Mouse (Mus musculus): ENCODE results near the gene Pgls. TPM values are rescaled to one million over a fixed set of nuclear protein-coding genes. Genes with fewer than 3 reads are reported as not detected.

The Pgls gene
- polyA plus RNA-seq, 1 experiment from 2014 or later, result 244 TPM

GRCm38 (mm10) chr8:71629781-71630212, 37.8 kb downstream of the Pgls start:
- H3K27ac ChIP-seq, result peak overlapping the region; percentile 86
- H3K27me3 ChIP-seq, result peaks cover 25% of the 10 kb centered on the region
- H3K4me3 ChIP-seq, result peak overlapping the region; percentile 57
- H3K9ac ChIP-seq, result peak overlapping the region; percentile 82
- WGBS, result 4% methylated on average over 25 of the region's 25 CpGs
- H3K36me3 ChIP-seq, result peaks cover 20% of the 10 kb centered on the region
- peaks cover 8% of the 10 kb centered on the region; the same call in 1 of the 2 replicates for H3K9me3 ChIP-seq
- ATAC-seq (ENCODE audit: insufficient number of reproducible peaks, insufficient read depth, low FRiP score, low TSS enrichment, low read depth), result peak; percentile 32
- H3K4me2 ChIP-seq, result peak overlapping the region; percentile 97
- H3K4me1 ChIP-seq, result peaks cover 36% of the 10 kb centered on the region

- Histone ChIP-seq H3K36me3 (peaks cover 10% of the 10 kb centered on the region), H3K4me1 (peaks cover 36% of the 10 kb centered on the region), H3K27ac (no peak overlapping the region), H3K4me3 (no peak overlapping the region), H3K9me3 (peaks cover 8% of the 10 kb centered on the region; the same call in 1 of the 2 replicates), H3K9ac (no peak overlapping the region), H3K27me3 (peaks cover 34% of the 10 kb centered on the region), H3K4me2 (no peak overlapping the region)
- 84% methylated on average over 6 of the region's 6 CpGs for WGBS
- no peak for ATAC-seq (ENCODE audit: insufficient number of reproducible peaks, insufficient read depth, low FRiP score, low TSS enrichment, low read depth)
Measured at GRCm38 (mm10) chr8:71630761-71631160, 38.8 kb downstream of the Pgls start.

- H3K36me3 ChIP-seq, result 0 out of 2 replicates have a peak, but pooled peaks cover 3% of the 10 kb centered on the region
- peaks cover 36% of the 10 kb centered on the region for H3K4me1 ChIP-seq
- WGBS, result 52% methylated on average over 2 of the region's 2 CpGs
- H3K27ac ChIP-seq, result no peak overlapping the region
- peaks cover 8% of the 10 kb centered on the region; the same call in 1 of the 2 replicates for H3K9me3 ChIP-seq
- H3K4me3 ChIP-seq, result no peak overlapping the region
- peaks cover 44% of the 10 kb centered on the region for H3K27me3 ChIP-seq
- H3K4me2 ChIP-seq, result no peak overlapping the region
- no peak for ATAC-seq (ENCODE audit: insufficient number of reproducible peaks, insufficient read depth, low FRiP score, low TSS enrichment, low read depth)
- H3K9ac ChIP-seq, result no peak overlapping the region
Measured at GRCm38 (mm10) chr8:71631897-71632296, 39.9 kb downstream of the Pgls start.

- Histone ChIP-seq H3K4me3 (no peak overlapping the region), H3K36me3 (0 out of 2 replicates have a peak, but pooled peaks cover 3% of the 10 kb centered on the region), H3K27me3 (peaks cover 44% of the 10 kb centered on the region), H3K4me2 (peak overlapping the region; percentile 52; the same call in 1 of the 2 replicates), H3K27ac (no peak overlapping the region), H3K4me1 (peaks cover 25% of the 10 kb centered on the region), H3K9ac (no peak overlapping the region), H3K9me3 (peaks cover 8% of the 10 kb centered on the region; the same call in 1 of the 2 replicates)
- WGBS, result 10% methylated on average over 18 of the region's 22 CpGs
- no peak for ATAC-seq (ENCODE audit: insufficient number of reproducible peaks, insufficient read depth, low FRiP score, low TSS enrichment, low read depth)
Measured at GRCm38 (mm10) chr8:71633164-71633563, 41.2 kb downstream of the Pgls start.

- no peak for ATAC-seq (ENCODE audit: insufficient number of reproducible peaks, insufficient read depth, low FRiP score, low TSS enrichment, low read depth)
- Histone ChIP-seq H3K27me3 (peaks cover 44% of the 10 kb centered on the region), H3K4me2 (peak overlapping the region; percentile 52), H3K9ac (no peak overlapping the region), H3K4me1 (peaks cover 17% of the 10 kb centered on the region), H3K27ac (no peak overlapping the region), H3K4me3 (peak overlapping the region; percentile 21), H3K9me3 (peaks cover 8% of the 10 kb centered on the region; the same call in 1 of the 2 replicates), H3K36me3 (0 out of 2 replicates have a peak, but pooled peaks cover 3% of the 10 kb centered on the region)
- 2% methylated on average over 26 of the region's 26 CpGs for WGBS
Measured at GRCm38 (mm10) chr8:71633981-71634667, 42.1 kb downstream of the Pgls start.

- WGBS, result 68% methylated on average over 8 of the region's 8 CpGs
- Histone ChIP-seq H3K27ac (no peak overlapping the region), H3K4me3 (no peak overlapping the region), H3K9me3 (peaks cover 8% of the 10 kb centered on the region; the same call in 1 of the 2 replicates), H3K9ac (no peak overlapping the region), H3K4me2 (no peak overlapping the region), H3K27me3 (peaks cover 32% of the 10 kb centered on the region), H3K4me1 (peaks cover 7% of the 10 kb centered on the region; the same call in 1 of the 2 replicates), H3K36me3 (0 out of 2 replicates have a peak, but pooled peaks cover 3% of the 10 kb centered on the region)
- no peak for ATAC-seq (ENCODE audit: insufficient number of reproducible peaks, insufficient read depth, low FRiP score, low TSS enrichment, low read depth)
Measured at GRCm38 (mm10) chr8:71637149-71638095, 45.4 kb downstream of the Pgls start.

GRCm38 (mm10) chr8:71638321-71638720, 46.3 kb downstream of the Pgls start:
- no peak overlapping the region for H3K9ac ChIP-seq
- ATAC-seq (ENCODE audit: insufficient number of reproducible peaks, insufficient read depth, low FRiP score, low TSS enrichment, low read depth), result no peak
- no peaks in the 10 kb centered on the region for H3K36me3 ChIP-seq
- H3K4me1 ChIP-seq, result peaks cover 7% of the 10 kb centered on the region; the same call in 1 of the 2 replicates
- no peak overlapping the region for H3K27ac ChIP-seq
- 68% methylated on average over 6 of the region's 6 CpGs for WGBS
- no peak overlapping the region for H3K4me2 ChIP-seq
- peaks cover 32% of the 10 kb centered on the region for H3K27me3 ChIP-seq
- no peak overlapping the region for H3K4me3 ChIP-seq
- no peaks in the 10 kb centered on the region for H3K9me3 ChIP-seq

- Histone ChIP-seq H3K9ac (no peak overlapping the region), H3K4me1 (peaks cover 5% of the 10 kb centered on the region; the same call in 1 of the 2 replicates), H3K36me3 (no peaks in the 10 kb centered on the region), H3K27me3 (peaks cover 24% of the 10 kb centered on the region), H3K27ac (no peak overlapping the region), H3K9me3 (no peaks in the 10 kb centered on the region), H3K4me2 (no peak overlapping the region), H3K4me3 (no peak overlapping the region)
- ATAC-seq (ENCODE audit: insufficient number of reproducible peaks, insufficient read depth, low FRiP score, low TSS enrichment, low read depth), result no peak
- WGBS, result 97% methylated on average over 4 of the region's 4 CpGs
Measured at GRCm38 (mm10) chr8:71639318-71639717, 47.3 kb downstream of the Pgls start.

GRCm38 (mm10) chr8:71645510-71645909, 53.5 kb downstream of the Pgls start:
- H3K36me3 ChIP-seq, result no peaks in the 10 kb centered on the region
- no peak overlapping the region for H3K4me3 ChIP-seq
- H3K9ac ChIP-seq, result no peak overlapping the region
- no peaks in the 10 kb centered on the region for H3K9me3 ChIP-seq
- no peaks in the 10 kb centered on the region; the same call in 1 of the 2 replicates for H3K27me3 ChIP-seq
- H3K4me2 ChIP-seq, result no peak overlapping the region
- WGBS, result 80% methylated on average over 9 of the region's 9 CpGs
- no peak overlapping the region for H3K27ac ChIP-seq
- ATAC-seq (ENCODE audit: insufficient number of reproducible peaks, insufficient read depth, low FRiP score, low TSS enrichment, low read depth), result no peak
- H3K4me1 ChIP-seq, result no peaks in the 10 kb centered on the region
